Mouse (Mus musculus) erythroblast, adult 5-6 weeks (primary cell): ENCODE results near the gene Shkbp1. TPM values are rescaled to one million over a fixed set of nuclear protein-coding genes. Genes with fewer than 3 reads are reported as not detected.

Source experiments
- ATAC-seq: replicated peaks from 2 replicates; pipeline ENCODE4 v1.8.0; 2016; ENCODE audit warnings: moderate number of reproducible peaks, mild to moderate bottlenecking, moderate TSS enrichment, inconsistent platforms; ENCODE audit not compliant: poor library complexity, low FRiP score, severe bottlenecking
- total RNA-seq, 2 experiments: library from RNA; stranded (forward) in 1 of 2; stranded (reverse) in 1 of 2; fragments of 150-400 nt in 1 of 2; fragments of 200-764, 138-1000 nt in 1 of 2; gene quantifications; 2 replicates each; pipeline versions ENCODE4 v1.2.3 to v1.2.4; 2015 to 2017; ENCODE audit warnings: low replicate concordance in 2 of 2

Shkbp1 gene
- total RNA-seq (2015; ENCODE audit: low replicate concordance) (9.0 and 13.3 TPM in 2 replicates), total RNA-seq (2017; ENCODE audit: low replicate concordance) (3.4 and 10.0 TPM in 2 replicates)

DNA sequence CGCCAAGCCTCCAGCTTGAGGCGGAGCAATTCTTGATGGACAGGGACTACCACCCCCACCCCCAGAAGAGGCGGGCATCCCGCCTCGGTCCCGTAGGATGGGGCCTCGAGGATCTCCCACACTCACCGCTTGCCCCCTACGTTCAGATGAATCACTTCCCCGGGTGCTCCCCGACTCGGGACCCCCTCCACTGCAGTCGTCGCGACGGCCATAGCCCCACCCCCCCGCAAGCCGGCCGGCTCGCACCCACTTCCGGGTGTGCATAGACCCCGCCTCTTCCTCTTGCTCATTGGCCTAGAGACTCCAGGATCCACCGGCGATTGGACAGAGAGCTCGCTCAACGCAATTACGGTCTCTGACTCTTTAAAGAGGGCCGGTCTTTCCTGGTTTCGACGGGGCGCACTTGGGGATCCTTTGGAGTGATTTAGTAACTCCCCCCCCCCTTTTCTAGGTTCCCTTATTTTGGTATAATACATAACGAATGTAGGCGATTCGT lies at the start of gene Shkbp1:
TSS of gene Shkbp1 (minus strand) at position 275 of the 496 bp plus-strand sequence.
- ATAC-seq: peak; percentile 96

DNA sequence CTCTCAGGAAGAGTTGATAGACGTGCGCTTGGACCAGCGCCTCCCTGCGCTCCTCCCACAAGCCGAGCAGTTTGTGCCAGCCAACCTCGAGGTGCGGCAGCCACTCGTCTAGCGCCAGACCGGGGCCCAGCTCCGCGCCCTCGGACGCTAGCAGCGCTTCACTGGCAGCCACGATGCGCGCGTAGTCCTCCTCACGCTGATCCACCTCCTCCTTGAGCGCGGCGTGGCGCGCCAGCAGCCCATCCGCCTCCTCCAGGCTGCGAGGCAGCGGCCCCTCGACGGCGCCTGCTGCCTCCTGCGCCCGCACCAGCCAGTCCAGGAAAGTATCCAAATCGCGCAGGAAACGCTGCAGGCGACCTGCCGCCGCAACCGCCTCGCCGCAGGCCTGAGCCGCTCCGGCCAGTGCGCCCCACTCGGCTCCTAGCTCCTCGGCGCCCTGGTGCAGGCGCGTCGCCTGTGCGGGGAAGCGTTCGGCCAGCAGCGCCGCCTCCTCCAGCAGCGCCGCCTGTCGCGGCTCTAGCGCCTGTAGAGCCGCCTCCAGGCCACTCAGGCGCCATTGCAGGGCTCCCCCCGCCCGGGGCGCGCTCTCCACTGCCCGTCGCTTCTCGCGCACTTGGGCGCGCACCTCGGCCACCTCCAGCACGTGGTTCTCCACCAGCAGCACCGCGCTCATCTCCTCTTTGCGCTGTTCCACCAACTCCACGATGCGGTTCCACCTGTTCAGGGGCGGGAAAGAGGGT lies 48.6 kb upstream of the Shkbp1 start:
- no peak for ATAC-seq

DNA sequence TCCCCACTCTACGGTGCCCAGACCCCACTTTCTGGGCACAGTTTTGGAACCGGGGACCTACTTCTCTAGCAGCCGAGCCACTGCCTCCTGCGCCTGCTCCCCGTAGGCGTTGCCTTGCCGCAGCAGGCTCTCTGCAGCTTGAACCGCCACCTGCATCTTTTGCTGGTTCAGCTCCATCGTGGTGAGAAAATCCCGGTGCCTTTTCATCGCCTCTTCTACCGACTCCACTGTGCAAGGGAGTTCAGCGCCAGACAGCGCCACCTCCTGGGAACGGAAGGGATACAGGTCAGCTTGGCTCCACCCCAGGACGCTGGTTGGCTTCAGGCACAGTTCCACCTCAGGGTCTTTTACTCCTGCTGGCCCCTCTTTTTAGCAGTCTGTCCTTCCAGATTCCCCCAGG lies 46.9 kb upstream of the Shkbp1 start:
- peak; percentile 71 for ATAC-seq

DNA sequence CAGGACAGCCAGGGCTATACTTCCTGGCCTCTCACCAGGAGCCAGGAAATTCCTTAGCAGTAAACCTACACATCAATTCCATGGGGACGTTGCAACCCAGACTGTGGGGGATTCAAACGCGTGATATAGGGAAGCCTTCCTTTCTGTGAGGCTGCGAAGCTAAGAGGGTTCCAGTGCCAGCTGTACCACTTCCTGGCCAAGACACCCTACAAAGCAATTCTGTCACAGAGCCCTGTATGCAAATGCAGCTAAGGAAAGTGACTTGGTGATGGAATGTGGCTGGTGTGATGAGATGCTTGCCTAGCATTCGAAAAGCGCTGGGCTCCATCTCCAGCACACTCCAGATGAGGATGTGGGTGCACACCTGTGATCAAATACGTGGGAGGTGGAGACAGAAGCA lies 44.7 kb upstream of the Shkbp1 start:
- ATAC-seq: no peak

DNA sequence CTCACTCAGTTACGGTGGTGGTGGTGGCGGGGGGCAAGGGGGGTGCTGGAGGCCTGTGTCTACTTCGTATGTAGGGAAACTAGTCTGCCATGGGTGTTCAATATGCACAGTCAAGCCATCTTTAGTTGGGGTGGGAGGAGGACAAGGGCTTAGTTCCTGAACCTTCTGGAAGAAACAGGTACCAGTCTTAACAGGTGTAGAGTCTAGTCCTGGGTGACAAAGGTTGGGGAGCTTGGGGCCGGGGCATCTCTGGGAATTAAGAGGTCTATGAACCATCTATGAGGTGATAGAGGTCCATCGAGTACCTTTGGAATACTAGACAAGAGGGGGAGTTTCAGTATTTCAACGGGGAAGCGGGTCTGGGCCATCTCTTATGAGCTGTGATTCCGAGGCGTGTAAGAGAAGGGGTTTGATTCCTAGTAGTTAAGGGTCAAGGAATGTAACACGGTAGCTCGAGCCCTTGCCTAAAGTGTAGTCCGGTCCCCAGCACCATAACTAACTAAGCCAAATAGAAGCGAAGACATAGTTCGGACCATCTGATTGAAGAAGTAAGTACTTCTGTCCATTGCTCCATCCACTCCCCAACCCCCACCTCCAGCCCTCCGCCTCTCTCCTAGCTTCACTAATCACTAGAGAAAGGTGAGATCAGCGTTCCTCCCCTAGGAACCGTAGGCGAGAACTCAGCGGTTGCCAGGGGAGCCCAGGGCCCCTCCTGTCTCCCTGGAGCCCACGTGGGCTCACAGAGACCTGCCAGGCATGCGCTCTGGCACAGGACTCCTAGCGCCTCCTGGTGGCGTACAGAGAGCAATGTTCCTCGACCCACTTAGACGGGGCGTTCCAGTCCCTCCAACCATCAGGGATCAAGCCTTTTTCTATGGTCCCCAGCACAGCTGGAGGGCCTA lies 41.5 kb upstream of the Shkbp1 start:
- peak; percentile 90 for ATAC-seq

DNA sequence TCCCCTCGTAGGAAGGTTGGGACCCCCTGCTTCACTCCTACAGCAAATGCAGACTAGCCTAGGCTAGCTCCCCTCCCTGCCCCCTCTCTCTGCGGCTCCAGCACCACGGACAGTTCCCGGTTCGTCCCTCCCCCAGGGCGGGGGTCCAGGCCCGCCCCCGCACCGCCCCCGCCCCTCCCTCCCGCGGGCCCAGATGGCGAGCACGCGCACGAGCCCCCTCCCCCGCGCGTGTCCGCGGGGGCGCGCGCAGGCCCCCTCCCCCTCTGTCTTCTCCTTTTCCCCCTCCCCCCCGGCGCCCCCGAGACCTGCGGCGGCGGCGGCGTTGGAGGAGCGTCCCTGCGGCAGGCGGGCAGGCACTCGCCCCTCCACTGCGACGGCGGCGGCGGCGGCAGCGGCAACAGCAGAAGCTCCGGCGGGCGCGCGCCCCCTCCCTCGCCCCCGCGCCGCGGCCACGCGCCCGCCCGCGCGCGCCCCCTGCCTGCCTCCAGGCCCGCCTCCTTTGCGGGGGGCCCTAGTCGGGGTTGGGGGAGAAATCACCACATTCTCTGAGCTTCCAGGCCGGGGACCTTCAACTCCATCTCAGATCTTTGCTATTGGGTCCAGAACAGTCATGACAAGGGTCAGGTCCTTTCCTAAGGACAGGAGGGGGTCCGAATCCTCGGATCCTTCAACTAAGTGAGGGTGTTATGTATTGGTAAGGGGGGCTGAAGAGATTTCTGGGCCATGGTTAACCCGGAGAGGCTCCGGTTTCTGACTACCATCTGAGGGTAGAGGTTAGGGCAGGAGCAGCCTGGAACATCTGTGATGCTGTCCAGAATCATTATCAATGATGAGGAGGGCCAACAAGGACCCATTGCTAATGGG lies 40.6 kb upstream of the Shkbp1 start:
- ATAC-seq: no peak

DNA sequence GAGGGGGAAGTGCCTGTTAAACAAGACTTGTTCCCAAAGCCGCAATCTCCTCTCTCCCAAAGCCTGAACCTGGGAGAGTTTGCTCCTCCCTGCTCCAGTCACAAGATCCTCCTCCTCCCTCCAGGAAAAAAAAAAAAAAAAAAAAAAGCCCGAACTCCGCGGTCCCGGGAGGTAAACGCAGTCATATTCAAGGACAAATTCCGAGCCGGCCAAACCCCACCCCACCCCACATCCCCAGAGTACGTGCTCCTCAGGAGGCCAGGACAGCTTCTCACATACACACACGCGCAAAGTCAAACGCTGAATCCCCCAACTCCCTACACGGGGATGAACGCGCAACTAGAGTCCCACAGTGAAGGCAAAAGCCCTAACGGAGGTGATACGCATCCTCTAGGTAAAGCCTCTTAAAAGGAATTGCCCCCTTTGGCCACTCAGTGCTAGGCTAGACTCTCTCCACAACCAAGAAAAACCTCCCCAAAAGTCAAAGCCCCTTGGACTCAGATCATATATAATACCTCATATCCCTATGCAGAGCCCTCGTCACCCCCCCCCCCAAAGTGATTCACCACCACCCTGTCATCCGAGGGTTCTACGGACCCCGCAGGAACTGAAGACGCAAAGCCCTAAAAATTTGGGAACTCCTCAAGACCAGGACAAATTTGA lies 39.8 kb upstream of the Shkbp1 start:
- ATAC-seq: no peak

DNA sequence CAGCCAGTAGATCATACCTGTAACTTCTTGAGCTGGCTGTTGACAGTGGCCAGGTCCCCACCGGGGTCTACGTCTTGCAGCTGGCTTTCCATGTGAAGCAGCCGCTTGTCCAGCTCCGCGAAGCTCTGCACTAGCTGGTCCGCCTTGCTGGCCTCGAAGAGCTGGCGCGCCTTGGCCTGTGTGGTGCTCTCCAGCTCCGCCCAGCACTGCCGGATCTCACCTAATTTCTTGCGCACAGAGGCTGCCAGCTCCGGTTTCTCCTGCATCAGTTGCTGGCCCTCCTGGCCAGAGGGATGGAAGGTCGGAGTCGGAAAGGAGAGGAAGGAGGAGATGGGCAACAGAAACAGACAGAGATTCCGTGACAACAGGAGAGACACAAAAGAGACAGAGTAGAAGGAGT lies 35.6 kb upstream of the Shkbp1 start:
- no peak for ATAC-seq

DNA sequence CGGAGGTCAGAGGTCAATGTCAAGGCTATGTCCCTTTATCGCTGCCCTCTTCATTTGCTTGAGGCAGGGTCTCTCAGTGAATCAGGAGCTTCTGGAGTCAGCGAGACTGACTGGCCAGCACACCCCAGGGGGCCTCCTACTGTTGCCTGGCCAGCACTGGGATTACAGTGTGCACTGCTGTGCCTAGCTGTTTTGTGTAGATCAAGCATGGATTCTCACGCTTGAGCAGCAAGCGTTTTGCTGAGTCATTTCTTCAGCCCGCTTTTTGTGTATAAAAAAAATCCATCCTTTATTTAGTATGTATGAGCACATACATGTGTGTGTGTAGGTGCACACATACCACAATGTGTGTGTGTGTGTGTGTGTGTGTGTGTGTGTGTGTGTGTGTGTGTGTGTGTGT lies 33.4 kb upstream of the Shkbp1 start:
- no peak for ATAC-seq

DNA sequence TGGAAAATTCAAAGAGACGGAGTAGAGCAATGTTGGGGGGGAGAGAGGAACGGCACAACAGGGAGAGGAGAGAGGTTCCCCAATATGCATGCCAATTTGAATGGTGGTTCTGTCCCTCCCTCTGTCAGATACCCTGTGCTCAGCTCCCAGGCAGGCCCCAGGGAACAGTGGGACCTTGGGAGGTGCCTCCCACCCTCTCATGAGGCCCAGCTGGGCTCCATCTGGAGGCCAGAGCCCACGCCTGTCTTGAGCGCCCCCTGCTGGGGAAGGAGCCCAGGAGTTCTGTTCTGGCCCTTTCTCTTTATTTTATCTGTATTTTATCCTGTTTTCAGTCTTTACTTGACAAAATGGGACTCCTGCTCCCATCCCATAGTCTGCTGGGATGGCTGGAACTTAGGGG lies 28.9 kb upstream of the Shkbp1 start:
- ATAC-seq: peak; percentile 48; the same call in 1 of the 2 replicates

DNA sequence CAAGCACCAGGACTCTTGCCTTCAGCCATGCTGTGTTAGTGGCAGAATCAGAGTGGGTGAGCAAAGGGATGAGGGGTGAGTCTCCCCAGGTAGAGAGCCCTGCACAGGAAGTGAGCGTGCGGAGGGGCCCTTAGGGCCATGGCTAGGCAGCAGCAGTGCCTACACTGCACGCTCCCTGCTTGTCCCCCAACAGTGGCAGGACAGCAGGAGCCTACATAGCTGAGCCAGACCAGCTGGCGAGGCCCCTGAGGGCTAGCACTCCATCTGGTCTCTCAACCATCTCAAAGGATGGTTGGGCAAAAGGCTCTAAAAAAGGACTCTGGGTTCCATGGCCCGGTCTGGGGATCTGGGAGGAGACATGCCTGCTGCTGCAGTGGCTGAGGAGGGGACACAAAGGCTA lies 28.3 kb upstream of the Shkbp1 start:
- ATAC-seq: no peak

DNA sequence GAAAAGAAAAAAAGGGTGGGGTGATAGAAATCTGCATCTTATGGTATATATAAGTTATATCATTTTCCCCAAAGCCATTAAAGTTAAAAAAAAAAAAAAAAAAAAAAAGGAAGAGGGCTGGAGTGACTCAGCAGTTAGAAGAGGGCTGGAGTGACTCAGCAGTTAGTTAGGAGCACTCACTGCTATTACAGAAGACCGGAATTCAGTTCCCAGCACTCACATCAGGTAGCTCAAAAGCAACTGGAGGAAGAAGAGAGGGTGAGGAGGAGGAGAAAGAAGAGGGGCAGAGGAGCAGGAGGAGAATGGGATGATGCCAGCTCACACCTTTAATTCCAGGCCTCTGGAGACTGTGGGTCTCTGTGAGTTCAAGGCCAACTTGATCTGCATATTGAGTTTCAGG lies 27.4 kb upstream of the Shkbp1 start:
- ATAC-seq: peak; percentile 84

DNA sequence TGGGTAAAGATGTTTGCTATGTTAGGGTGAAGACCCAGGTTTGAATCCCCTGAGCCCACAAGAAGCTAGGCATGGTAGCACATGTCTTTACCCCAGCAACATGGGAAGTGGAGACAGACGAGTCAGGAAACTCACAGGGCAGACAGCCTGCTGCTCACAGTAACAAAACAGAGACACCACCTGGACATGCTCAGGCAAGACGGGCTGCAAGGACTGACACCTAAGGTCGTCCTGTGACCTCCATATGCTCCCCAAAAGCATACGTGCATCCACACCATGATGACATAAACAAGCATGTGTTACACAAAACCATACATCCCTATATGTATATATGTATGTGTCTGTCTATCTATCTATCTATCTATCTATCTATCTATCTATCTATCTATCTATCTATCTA lies 25.7 kb upstream of the Shkbp1 start:
- ATAC-seq: no peak

DNA sequence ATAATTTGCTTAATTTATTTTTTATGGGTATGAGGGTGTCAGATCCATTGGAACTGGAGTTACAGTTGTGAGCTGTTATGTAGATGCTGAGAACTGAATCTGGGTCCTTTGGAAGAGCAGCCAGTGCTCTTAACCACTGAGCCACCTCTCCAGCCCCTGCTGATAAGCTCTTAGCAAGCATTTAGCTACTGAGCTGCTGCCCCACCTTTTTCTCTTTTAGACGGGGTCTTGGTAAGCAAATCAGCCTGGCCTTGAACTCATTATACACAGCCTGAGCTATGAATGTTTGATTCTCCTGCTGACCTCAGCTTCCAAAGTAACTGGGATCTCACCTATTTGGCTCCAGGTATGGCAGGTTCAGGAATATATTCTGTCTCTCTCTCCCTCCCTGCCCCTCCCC lies 25.2 kb upstream of the Shkbp1 start:
- ATAC-seq: no peak

DNA sequence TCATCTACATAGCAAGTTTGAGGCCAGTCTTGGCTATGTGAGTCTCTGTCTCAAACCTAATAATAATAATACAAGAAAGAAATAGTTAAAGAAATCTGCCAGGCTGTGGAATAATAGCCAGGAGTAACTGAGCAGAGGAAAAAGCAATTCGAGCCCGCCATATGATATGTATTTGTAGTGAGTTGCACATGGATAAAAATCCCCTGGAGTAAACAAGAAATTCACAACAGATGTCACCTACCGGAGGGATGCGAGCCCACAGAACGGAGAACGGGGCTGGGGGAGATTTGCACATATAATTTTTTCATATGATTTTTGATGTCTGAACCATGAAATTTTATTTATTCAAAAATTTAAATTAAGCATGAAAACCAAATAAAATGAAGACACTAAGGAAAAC lies 24.0 kb upstream of the Shkbp1 start:
- ATAC-seq: no peak

DNA sequence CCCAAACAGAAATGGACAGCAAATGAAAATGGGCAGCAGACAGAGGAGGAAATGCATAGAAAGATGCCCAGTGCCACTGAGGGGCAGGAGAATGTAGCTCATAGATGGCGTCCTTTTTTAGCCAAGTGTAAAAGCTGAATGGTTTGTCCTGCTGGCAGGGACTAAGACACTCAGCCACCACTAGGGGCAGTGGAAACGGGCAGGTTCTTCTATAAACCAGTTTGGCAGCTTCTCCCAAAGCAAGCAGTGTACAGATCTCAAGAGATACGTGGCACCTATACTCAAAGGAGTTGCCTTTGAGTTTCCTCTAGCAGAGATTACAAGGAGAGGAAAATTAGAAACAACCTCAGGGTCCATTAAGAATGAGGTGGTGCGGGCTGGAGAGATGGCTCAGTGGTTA lies 22.6 kb upstream of the Shkbp1 start:
- no peak for ATAC-seq

DNA sequence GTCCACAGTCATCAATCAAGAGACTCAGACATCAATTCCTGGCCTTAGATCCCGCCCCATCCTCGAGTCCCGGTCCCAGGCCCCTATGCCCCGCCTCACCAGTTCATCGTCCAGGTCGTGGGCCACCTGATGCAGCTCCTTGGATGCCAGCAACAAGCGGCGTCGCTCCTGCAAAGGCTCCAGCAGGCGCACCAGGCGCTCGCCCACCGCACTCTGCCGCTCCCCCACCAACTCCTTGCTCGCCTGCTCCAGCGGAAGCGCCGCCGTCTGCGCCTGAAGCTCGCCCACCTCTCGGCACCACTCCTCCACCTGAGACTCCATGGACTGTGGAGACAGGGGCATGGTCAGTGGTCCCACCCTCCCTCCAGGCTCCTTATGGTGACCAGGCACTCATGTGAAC lies 19.5 kb upstream of the Shkbp1 start:
- ATAC-seq: no peak

DNA sequence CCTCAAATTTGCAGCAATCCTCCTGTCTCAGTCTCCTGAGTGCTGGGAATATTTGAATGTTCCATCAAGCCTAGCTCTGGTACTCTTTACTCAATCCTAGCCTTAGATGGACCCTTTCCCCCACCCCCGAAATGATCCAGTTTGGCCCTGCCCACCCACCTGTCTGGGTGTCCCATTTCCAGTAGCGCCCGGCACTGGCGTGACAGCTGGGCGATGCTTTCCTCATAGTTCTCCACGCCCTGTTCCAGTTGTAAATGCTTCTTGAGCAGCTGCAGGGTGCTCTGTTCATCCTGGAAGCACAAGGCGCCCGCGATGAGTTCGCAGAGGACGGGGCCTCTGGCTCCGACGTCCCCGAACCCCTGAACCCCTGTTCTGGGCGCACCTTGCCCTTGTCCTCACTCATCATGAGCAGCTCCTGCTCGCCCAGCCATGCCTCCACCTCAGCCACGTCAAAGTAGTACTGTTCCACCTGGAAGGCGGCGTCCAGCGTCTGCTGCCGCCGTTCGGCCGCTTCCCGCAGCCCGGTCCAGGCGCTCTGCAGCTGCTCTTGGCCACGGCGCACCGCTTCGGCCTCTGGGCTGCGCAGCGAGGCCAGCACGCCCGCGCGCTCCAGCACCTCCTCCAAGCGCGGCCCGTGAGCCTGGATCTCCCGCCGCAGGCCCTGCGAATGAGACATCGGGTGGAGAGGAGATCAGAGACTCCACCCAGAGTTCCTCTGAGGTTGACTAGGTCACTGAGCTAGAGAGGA lies 16.1 kb upstream of the Shkbp1 start:
- ATAC-seq: no peak

DNA sequence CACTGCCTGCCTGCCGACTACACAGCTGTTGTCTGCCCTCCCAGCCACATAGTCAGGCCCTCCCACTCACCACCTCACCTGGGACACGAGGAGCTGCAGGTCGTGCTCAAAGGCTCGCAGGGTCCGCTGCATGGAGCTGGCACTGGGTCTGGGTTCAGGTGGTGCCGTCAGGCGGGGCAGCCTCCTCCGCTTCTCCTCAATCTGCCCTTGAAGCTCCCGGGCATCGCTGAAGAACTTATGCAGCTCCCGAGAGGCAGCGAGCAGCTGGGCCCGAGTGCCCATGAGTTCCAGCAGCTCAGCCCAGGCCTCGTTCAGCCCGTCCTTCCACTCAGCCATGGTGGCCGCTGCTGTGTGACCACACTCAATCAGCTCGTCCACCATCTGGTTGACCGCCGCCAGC lies 13.3 kb upstream of the Shkbp1 start:
- ATAC-seq: no peak
